10 mouse cellular contexts compared by ENCODE assay signal in genomic region chr8:26698580-26698979, GRCm38 (mm10).
DNase-seq lines count a peak whose midpoint lies in the region; ATAC-seq and TF ChIP-seq lines count a peak whose summit lies in the region.
"Had no signal": no experiment of that assay in that cellular context is flagged by ENCODE, and none has a peak within 500 bp of the region (broad histone marks: within the 10 kb centered on the region; RNA-seq: fewer than 3 reads in every experiment).

No protein-coding gene starts in this region.

- peak; percentile 23 to 66 for DNase-seq in heart, adult 2 months
- DNase-seq in heart, embryonic 10.5 days (ENCODE audit: low spot score): no peak
- DNase-seq in CH12.LX (ENCODE audit: extremely low read depth): peak; percentile 34
- DNase-seq in naive thymus-derived CD4-positive, alpha-beta T cell, adult 2 months (ENCODE audit: low read depth): peak; percentile 62
- DNase-seq in cerebellum, adult 11-12 months: no peak
- DNase-seq in ovary, adult 18-20 months (ENCODE audit: low spot score): no peak
- DNase-seq in frontal cortex, postnatal 25 days (ENCODE audit: low spot score in 2 of 2): no peak

- H3K27me3 ChIP-seq in heart, adult 2 months (ENCODE audit: control insufficient read depth, insufficient read depth, low read length): no peaks in the 10 kb centered on the region
- 0 out of 2 replicates have a peak, but pooled peaks cover 3% of the 10 kb centered on the region for H3K27me3 ChIP-seq in heart, embryonic 10.5 days (ENCODE audit: insufficient read depth, poor library complexity, severe bottlenecking)
- H3K27me3 ChIP-seq in CH12.LX (replicated peaks): no peaks in the 10 kb centered on the region
- H3K27me3 ChIP-seq in intestine, embryonic 15.5 days (replicated peaks): no peaks in the 10 kb centered on the region
- H3K27me3 ChIP-seq: embryonic facial prominence, embryonic 12.5 days had no signal

- H3K4me2 ChIP-seq in CH12.LX (ENCODE audit: insufficient read depth, low read depth, poor library complexity, severe bottlenecking): no peak overlapping the region
- no peak overlapping the region for H3K4me2 ChIP-seq in intestine, embryonic 15.5 days (replicated peaks)
- H3K4me2 ChIP-seq: embryonic facial prominence, embryonic 12.5 days had no signal

- H3K4me1 ChIP-seq in heart, adult 2 months (ENCODE audit: control insufficient read depth, insufficient read depth, low read length): peaks cover 2% of the 10 kb centered on the region; the same call in 1 of the 2 replicates
- H3K4me1 ChIP-seq in heart, embryonic 10.5 days: no peaks in the 10 kb centered on the region; the same call in 1 of the 2 replicates
- peaks cover 8 to 12% of the 10 kb centered on the region in 2 experiments; a peak in 3 of 4 replicates for H3K4me1 ChIP-seq in CH12.LX (ENCODE audit: control insufficient read depth in 1 of 2, insufficient read depth in 2 of 2)
- 0 out of 2 replicates have a peak, but pooled peaks cover 2% of the 10 kb centered on the region for H3K4me1 ChIP-seq in intestine, embryonic 15.5 days (replicated peaks)
- H3K4me1 ChIP-seq: embryonic facial prominence, embryonic 12.5 days had no signal

- intact Hi-C loops in heart, adult 2 months (cut with DNase I): no loop called here

- no peak overlapping the region for H3K9ac ChIP-seq in heart, adult 2 months (ENCODE audit: low read depth, low read length)
- H3K9ac ChIP-seq in CH12.LX (ENCODE audit: insufficient read depth, low read depth): no peak overlapping the region
- H3K9ac ChIP-seq in intestine, embryonic 15.5 days: no peak overlapping the region
- H3K9ac ChIP-seq: embryonic facial prominence, embryonic 12.5 days had no signal

- H3K4me3 ChIP-seq in heart, adult 2 months: no peak overlapping the region
- H3K4me3 ChIP-seq in heart, embryonic 10.5 days: no peak overlapping the region
- no peak overlapping the region for H3K4me3 ChIP-seq in CH12.LX (replicated peaks in 1 of 3; ENCODE audit: low read depth in 2 of 3, low read length in 2 of 3, poor library complexity in 1 of 3)
- H3K4me3 ChIP-seq in intestine, embryonic 15.5 days (replicated peaks): no peak overlapping the region
- H3K4me3 ChIP-seq: embryonic facial prominence, embryonic 12.5 days; myocyte had no signal

- dilution Hi-C loops in CH12.LX (cut with MboI; ENCODE audit: extremely low pct_ligation_motif_present, extremely low pct_unique_long_range_greater_than_20kb, low sequenced_read_pairs): no loop called here

- no peaks in the 10 kb centered on the region for H3K9me3 ChIP-seq in heart, embryonic 10.5 days
- H3K9me3 ChIP-seq in CH12.LX (replicated peaks; ENCODE audit: low read length): no peaks in the 10 kb centered on the region
- H3K9me3 ChIP-seq in intestine, embryonic 15.5 days: no peaks in the 10 kb centered on the region
- H3K9me3 ChIP-seq: embryonic facial prominence, embryonic 12.5 days had no signal

- ATAC-seq in intestine, embryonic 15.5 days: peak; percentile 43; the same call in 1 of the 2 replicates

- H3K79me2 ChIP-seq in heart, adult 2 months (replicated peaks; ENCODE audit: control insufficient read depth, insufficient read depth, low read length): no peaks in the 10 kb centered on the region
- H3K79me2 ChIP-seq in CH12.LX (replicated peaks; ENCODE audit: control insufficient read depth, extremely low read depth, insufficient read depth, poor library complexity, severe bottlenecking): no peaks in the 10 kb centered on the region

- WGBS in heart, adult 2 months: 44% methylated on average over 7 of the region's 7 CpGs
- WGBS in heart, embryonic 10.5 days: 55% methylated on average over 7 of the region's 7 CpGs
- 38% methylated on average over 7 of the region's 7 CpGs for WGBS in intestine, embryonic 15.5 days

- TF ChIP-seq POLR2A in heart, adult 2 months (IDR thresholded peaks at IDR 0.05; ENCODE audit: insufficient read depth, low read depth, low read length): no peak
- no peak for TF ChIP-seq POLR2A in CH12.LX (IDR thresholded peaks at IDR 0.05; ENCODE audit: low read depth, low read length)

- no peak for TF ChIP-seq RAD21 in CH12.LX (IDR thresholded peaks at IDR 0.05; ENCODE audit: low read depth, low read length)

- H3K27ac ChIP-seq in heart, adult 2 months: no peak overlapping the region
- H3K27ac ChIP-seq in heart, embryonic 10.5 days: no peak overlapping the region
- no peak overlapping the region for H3K27ac ChIP-seq in CH12.LX (ENCODE audit: insufficient read depth, low read depth)
- H3K27ac ChIP-seq in intestine, embryonic 15.5 days: no peak overlapping the region
- H3K27ac ChIP-seq: embryonic facial prominence, embryonic 12.5 days had no signal

- in situ Hi-C loops in CH12.LX (cut with MboI; ENCODE audit: low pct_ligation_motif_present, low pct_unique_long_range_greater_than_20kb, low sequenced_read_pairs): loop anchor here (10.0 kb wide), 1 partner anchor 276 kb away; the partner anchor contains the start of gene Zfp703

- H3K36me3 ChIP-seq in heart, adult 2 months (ENCODE audit: control insufficient read depth, insufficient read depth, low read length): no peaks in the 10 kb centered on the region
- H3K36me3 ChIP-seq in heart, embryonic 10.5 days: no peaks in the 10 kb centered on the region
- no peaks in the 10 kb centered on the region for H3K36me3 ChIP-seq in CH12.LX (replicated peaks in 1 of 2; ENCODE audit: control insufficient read depth in 1 of 2, insufficient read depth in 1 of 2, low read length in 1 of 2)
- no peaks in the 10 kb centered on the region for H3K36me3 ChIP-seq in intestine, embryonic 15.5 days
- H3K36me3 ChIP-seq: embryonic facial prominence, embryonic 12.5 days had no signal

- TF ChIP-seq EP300 in heart, adult 2 months (IDR thresholded peaks at IDR 0.05; ENCODE audit: insufficient read depth, low read depth, low read length): no peak
- no peak for TF ChIP-seq EP300 in CH12.LX (IDR thresholded peaks at IDR 0.05; ENCODE audit: low read length)

- no peak for TF ChIP-seq CTCF in heart, adult 2 months (IDR thresholded peaks at IDR 0.05)
- no peak for TF ChIP-seq CTCF in CH12.LX (conservative IDR thresholded peaks at IDR 0.05 in 1 of 2, IDR thresholded peaks at IDR 0.05 in 1 of 2; ENCODE audit: low read depth in 2 of 2, low read length in 2 of 2)

TF ChIP-seq in CH12.LX, 34 proteins besides CTCF, POLR2A, EP300 and RAD21:
- TF ChIP-seq MXI1 (IDR thresholded peaks at IDR 0.05; ENCODE audit: low read depth, low read length) (no peak), SIN3A (IDR thresholded peaks at IDR 0.05; ENCODE audit: low read length) (no peak), BHLHE40 (IDR thresholded peaks at IDR 0.05; ENCODE audit: low read depth, low read length) (peak; percentile 69), USF1 (IDR thresholded peaks at IDR 0.05; ENCODE audit: low read depth, low read length) (0 out of 2 replicates have a peak, but pooled peaks have one; percentile 8), MAX (IDR thresholded peaks at IDR 0.05; ENCODE audit: low read length) (peak; percentile 54; the same call in 1 of the 2 replicates)

Comparison
In these comparisons a context has a peak if more than half of its experiments do, and no peak if none do; other contexts are left out.
1. DNase-seq: peak in heart, adult 2 months (2 of 2), CH12.LX (single experiment) and naive thymus-derived CD4-positive, alpha-beta T cell, adult 2 months (single experiment); none in heart, embryonic 10.5 days (single experiment), cerebellum, adult 11-12 months (single experiment), ovary, adult 18-20 months (single experiment) and frontal cortex, postnatal 25 days (0 of 2).